Comparison of ENCODE assay signal across 9 mouse cellular contexts in the genomic region with DNA sequence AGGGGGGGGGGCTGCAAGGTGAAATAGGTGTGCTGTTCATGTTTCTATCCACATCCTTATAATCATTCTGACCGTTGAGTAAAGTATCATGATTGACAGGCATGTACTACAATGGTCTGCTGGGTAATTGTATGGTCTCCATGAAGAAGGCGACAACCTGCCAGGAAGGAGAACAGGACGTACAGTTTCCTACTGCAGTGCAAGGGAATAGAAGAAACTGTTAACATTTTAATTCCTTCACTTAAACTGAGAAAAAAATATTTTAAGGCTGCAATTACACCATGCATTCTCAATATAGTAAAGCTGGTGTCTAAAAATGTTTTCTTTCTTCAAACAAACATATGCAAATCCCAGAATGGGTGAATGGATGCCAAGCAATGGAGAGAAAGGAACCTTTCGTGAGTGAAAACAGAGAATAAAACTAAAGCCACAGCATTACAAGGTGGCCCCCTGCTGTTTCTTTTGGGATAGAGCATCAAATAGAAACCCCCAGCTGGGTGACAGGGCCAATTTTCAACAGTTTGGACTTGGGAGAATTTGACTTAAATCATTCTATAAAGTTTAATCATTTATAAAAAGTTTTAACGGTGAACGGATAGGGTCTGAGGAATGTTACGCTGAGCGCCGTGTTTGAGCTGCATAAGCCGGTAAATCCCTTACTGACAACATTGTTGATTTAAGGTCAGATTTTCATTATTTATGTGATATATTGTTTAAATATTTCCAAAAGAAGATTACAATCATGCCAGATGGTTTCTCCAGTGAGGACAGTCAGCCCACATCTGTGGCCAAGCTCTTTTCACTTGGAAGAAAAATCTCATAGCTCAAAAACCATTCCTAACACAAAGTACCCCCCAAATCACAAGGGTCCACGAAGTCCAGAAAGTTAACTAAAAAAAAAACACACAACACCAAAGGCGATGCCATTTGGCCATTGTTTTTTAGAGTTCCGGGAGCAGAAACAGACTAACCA. TPM values are rescaled to one million over a fixed set of nuclear protein-coding genes. Genes with fewer than 3 reads are reported as not detected.
DNase-seq lines count a peak whose midpoint lies in the region; ATAC-seq and TF ChIP-seq lines count a peak whose summit lies in the region.
"Had no signal": no experiment of that assay in that cellular context is flagged by ENCODE, and none has a peak within 500 bp of the region (broad histone marks: within the 10 kb centered on the region; RNA-seq: fewer than 3 reads in every experiment).

No protein-coding gene starts in this region.

- peak; percentile 89 for DNase-seq in lung, embryonic 14.5 days
- no peak for DNase-seq in lung, adult 2 months
- peak; percentile 27 for DNase-seq in ZHBTc4 (ENCODE audit: low read depth, low spot score)
- DNase-seq in forelimb bud, embryonic 11.5 days (ENCODE audit: low read depth, low spot score): peak; percentile 35
- DNase-seq in kidney, postnatal 4 days: peak; percentile 49 to 58
- peak; percentile 49 for DNase-seq in lung, postnatal 36 days
- no peak for DNase-seq in stomach, postnatal 0 days (ENCODE audit: low spot score)
- no peak for DNase-seq in cerebellum, adult 9-11 months

- no peak overlapping the region for H3K27ac ChIP-seq in lung, embryonic 14.5 days (ENCODE audit: low read depth)
- 0 out of 2 replicates have a peak overlapping the region, but pooled peaks have one; percentile 14 for H3K27ac ChIP-seq in stomach, postnatal 0 days (replicated peaks)

- H3K27me3 ChIP-seq in lung, embryonic 14.5 days (ENCODE audit: insufficient read depth, low read length): no peaks in the 10 kb centered on the region
- peaks cover 2% of the 10 kb centered on the region; the same call in 1 of the 2 replicates for H3K27me3 ChIP-seq in stomach, postnatal 0 days (ENCODE audit: control insufficient read depth, insufficient read depth, low read length)

- no peaks in the 10 kb centered on the region for H3K9me3 ChIP-seq in lung, embryonic 14.5 days (ENCODE audit: low read depth, low read length)
- no peaks in the 10 kb centered on the region for H3K9me3 ChIP-seq in stomach, postnatal 0 days (ENCODE audit: control insufficient read depth, low read length)

- H3K4me2 ChIP-seq in lung, embryonic 14.5 days: no peak overlapping the region
- H3K4me2 ChIP-seq in stomach, postnatal 0 days (replicated peaks; ENCODE audit: low read depth): 0 out of 2 replicates have a peak overlapping the region, but pooled peaks have one; percentile 5

- H3K36me3 ChIP-seq in lung, embryonic 14.5 days (ENCODE audit: insufficient read depth): no peaks in the 10 kb centered on the region
- H3K36me3 ChIP-seq in stomach, postnatal 0 days (ENCODE audit: control insufficient read depth, insufficient read depth, low read length): no peaks in the 10 kb centered on the region

- peak; percentile 66 for TF ChIP-seq EP300 in stomach, postnatal 0 days (optimal IDR thresholded peaks at IDR 0.05)

- no peak overlapping the region for H3K9ac ChIP-seq in lung, embryonic 14.5 days
- no peak overlapping the region for H3K9ac ChIP-seq in stomach, postnatal 0 days (ENCODE audit: low read length)

- TF ChIP-seq CTCF in lung, embryonic 14.5 days (IDR thresholded peaks at IDR 0.05; ENCODE audit: low read depth): peak; percentile 78
- no peak for TF ChIP-seq CTCF in lung, adult 2 months (IDR thresholded peaks at IDR 0.05; ENCODE audit: insufficient read depth, low read length)
- TF ChIP-seq CTCF in stomach, postnatal 0 days (IDR thresholded peaks at IDR 0.05; ENCODE audit: low read depth): peak; percentile 88

- no peak for ATAC-seq in lung, embryonic 14.5 days (ENCODE audit: insufficient read depth)
- ATAC-seq in stomach, postnatal 0 days (ENCODE audit: low FRiP score, low TSS enrichment): peak; percentile 64; the same call in 1 of the 2 replicates

- no peaks in the 10 kb centered on the region for H3K4me1 ChIP-seq in lung, embryonic 14.5 days (ENCODE audit: insufficient read depth)
- H3K4me1 ChIP-seq in lung, adult 2 months (ENCODE audit: control insufficient read depth, insufficient read depth, low read length): no peaks in the 10 kb centered on the region
- no peaks in the 10 kb centered on the region for H3K4me1 ChIP-seq in stomach, postnatal 0 days (replicated peaks; ENCODE audit: control insufficient read depth, insufficient read depth)

- 36% methylated on average over 13 of the region's 13 CpGs for WGBS in lung, embryonic 14.5 days
- 48% methylated on average over 13 of the region's 13 CpGs for WGBS in lung, adult 2 months
- 19% methylated on average over 13 of the region's 13 CpGs for WGBS in stomach, postnatal 0 days

- H3K4me3 ChIP-seq in lung, embryonic 14.5 days (ENCODE audit: low read depth, low read length): no peak overlapping the region
- no peak overlapping the region for H3K4me3 ChIP-seq in lung, adult 2 months (replicated peaks; ENCODE audit: extremely low read depth, low read depth, low read length)
- H3K4me3 ChIP-seq in stomach, postnatal 0 days (ENCODE audit: low read depth, low read length): no peak overlapping the region

- no peak for TF ChIP-seq POLR2A in lung, adult 2 months (IDR thresholded peaks at IDR 0.05; ENCODE audit: borderline replicate concordance, extremely low read depth, low read depth, low read length)

RNA-seq across cellular contexts. Expression of gene Supt20, which starts 19.8 kb away (rescaled TPM):
- polyA plus RNA-seq in lung, embryonic 14.5 days (2014; fragmentation: Nextera tagmentation; extraction: Ambion mirVana): 103 and 106 TPM in 2 replicates
- polyA plus RNA-seq in lung, adult 2 months (2012; rRNA removed): 43.9 and 50.1 TPM in 2 replicates
- polyA plus RNA-seq in stomach, postnatal 0 days (2015; fragmentation: Nextera tagmentation; extraction: Ambion mirVana): 36.0 and 40.8 TPM in 2 replicates

RNA-seq across cellular contexts. Expression of gene Gm21958, which starts 41.3 kb away (rescaled TPM):
- polyA plus RNA-seq in lung, embryonic 14.5 days (2014; fragmentation: Nextera tagmentation; extraction: Ambion mirVana): 1.7 TPM in 1 of 2 replicates, not detected in the other
- polyA plus RNA-seq in lung, adult 2 months (2012; rRNA removed): not detected in 2 replicates
- 0.48 TPM in 1 of 2 replicates, not detected in the other for polyA plus RNA-seq in stomach, postnatal 0 days (2015; fragmentation: Nextera tagmentation; extraction: Ambion mirVana)
- polyA plus RNA-seq: liver, adult 2 months had no signal

Comparison
In these comparisons a context has a peak if more than half of its experiments do, and no peak if none do; other contexts are left out.
1. DNase-seq: peak in lung, embryonic 14.5 days (single experiment), ZHBTc4 (single experiment), forelimb bud, embryonic 11.5 days (single experiment), kidney, postnatal 4 days (2 of 2) and lung, postnatal 36 days (single experiment); none in lung, adult 2 months (single experiment), stomach, postnatal 0 days (single experiment) and cerebellum, adult 9-11 months (single experiment).